Mouse (Mus musculus) limb, embryonic 14.5 days (tissue): ENCODE measurements at regions not wholly inside any gene's neighbourhood (a gene's known extent, or its start where the extent isn't known, plus 50 kb on each side); places are given as distances from the start of the nearest gene placed in this dataset.

Experiments used
- ATAC-seq: fragments of 200-750 bp; cut with Nextera tagmentation; 2 replicates; pipeline ENCODE4 v1.8.0; 2017; ENCODE audit warnings: low read depth, moderate number of reproducible peaks, moderate TSS enrichment; ENCODE audit not compliant: low FRiP score
- DNase-seq: peaks from one replicate; pipeline ENCODE4 v3.0.0-alpha.2; 2015; ENCODE audit warnings: low spot score
- H3K27ac ChIP-seq: fragments of 300-500 bp; sonication (generic); replicated peaks from 2 replicates; pipeline ENCODE4 v1.5.1; 2014; ENCODE audit warnings: low read depth, mild to moderate bottlenecking, low read length, moderate library complexity, mixed read lengths
- H3K27me3 ChIP-seq: fragments of 300-500 bp; sonication (generic); 2 replicates; pipeline ENCODE4 v1.6.1; 2014; ENCODE audit warnings: low read length, mixed read lengths; ENCODE audit not compliant: control insufficient read depth, insufficient read depth
- H3K36me3 ChIP-seq: fragments of 300-500 bp; sonication (generic); 2 replicates; pipeline ENCODE4 v1.6.1; 2014; ENCODE audit warnings: mild to moderate bottlenecking, low read length, moderate library complexity, mixed read lengths; ENCODE audit not compliant: control insufficient read depth, insufficient read depth
- H3K4me1 ChIP-seq: fragments of 300-500 bp; sonication (generic); 2 replicates; pipeline ENCODE4 v1.6.1; 2014; ENCODE audit warnings: antibody characterized with exemption, low read length, mixed read lengths; ENCODE audit not compliant: control insufficient read depth, insufficient read depth
- H3K4me2 ChIP-seq: fragments of 300-500 bp; sonication (generic); replicated peaks from 2 replicates; pipeline ENCODE4 v1.6.1; 2014; ENCODE audit warnings: low read depth, mild to moderate bottlenecking, low read length, moderate library complexity; ENCODE audit not compliant: severe bottlenecking
- H3K4me3 ChIP-seq: fragments of 300-500 bp; sonication (generic); replicated peaks from 2 replicates; pipeline ENCODE4 v1.5.1; 2014; ENCODE audit warnings: low read length
- H3K9ac ChIP-seq: fragments of 300-500 bp; sonication (generic); 2 replicates; pipeline ENCODE4 v1.6.1; 2014; ENCODE audit warnings: mild to moderate bottlenecking, low read depth, low read length, moderate library complexity; ENCODE audit not compliant: severe bottlenecking
- H3K9me3 ChIP-seq: fragments of 300-500 bp; sonication (generic); 2 replicates; pipeline ENCODE4 v1.6.1; 2016; ENCODE audit warnings: low read length; ENCODE audit not compliant: control insufficient read depth
- POLR2A ChIP-seq: fragments of 200-500 bp; IDR thresholded peaks from 2 replicates; pipeline ENCODE4 v1.8.0; 2012; ENCODE audit warnings: inconsistent platforms, mild to moderate bottlenecking, moderate library complexity, borderline replicate concordance; ENCODE audit not compliant: insufficient read depth, insufficient read length; ENCODE audit errors: extremely low read depth
- WGBS: fragments of 180-500 bp; shearing (Covaris S2); extraction: QIAGEN DNeasy Blood & Tissue Kit; methylation state at CpG from one replicate; pipeline ENCODE4 v1.1.7; 2014; 5-methylcytosine and 5-hydroxymethylcytosine counted together

GRCm38 (mm10) chr16:89656036-89656435 is 85.1 kb upstream of the Krtap11-1 start:
- H3K4me1 ChIP-seq, result no peaks in the 10 kb centered on the region
- no peak overlapping the region for H3K27ac ChIP-seq
- H3K9me3 ChIP-seq, result no peaks in the 10 kb centered on the region
- ATAC-seq (no peak), DNase-seq (no peak)
- no peaks in the 10 kb centered on the region for H3K36me3 ChIP-seq
- no peak overlapping the region for H3K4me2 ChIP-seq
- WGBS, result 86% methylated on average over 3 of the region's 3 CpGs
- TF ChIP-seq POLR2A, result no peak
- no peak overlapping the region for H3K4me3 ChIP-seq
- H3K9ac ChIP-seq, result no peak overlapping the region
- no peaks in the 10 kb centered on the region for H3K27me3 ChIP-seq

DNA sequence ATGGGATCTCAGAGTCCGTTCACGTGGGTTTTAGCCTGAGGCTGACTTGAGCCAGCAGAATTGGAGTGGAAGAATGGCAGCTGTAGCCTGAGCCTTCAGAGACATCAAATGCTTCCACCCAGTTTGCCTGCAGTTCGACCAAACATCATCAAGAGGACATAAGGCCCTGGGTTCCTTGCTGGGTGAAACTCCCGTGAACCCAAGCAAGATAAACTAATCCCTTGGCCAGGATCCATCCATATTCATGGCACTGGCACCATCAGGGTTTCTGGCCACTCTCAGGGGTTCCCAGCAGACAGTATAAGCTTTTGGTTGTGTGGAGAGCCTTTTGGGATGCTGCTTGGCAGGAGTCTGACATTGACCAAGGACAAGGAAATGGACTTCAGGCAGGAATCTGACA is 77.7 kb upstream of the Krtap11-1 start:
- Histone ChIP-seq H3K4me2 (no peak overlapping the region), H3K27me3 (no peaks in the 10 kb centered on the region), H3K9ac (no peak overlapping the region), H3K27ac (no peak overlapping the region), H3K4me3 (no peak overlapping the region), H3K36me3 (no peaks in the 10 kb centered on the region), H3K4me1 (no peaks in the 10 kb centered on the region), H3K9me3 (no peaks in the 10 kb centered on the region)
- TF ChIP-seq POLR2A, result no peak
- no peak for DNase-seq
- WGBS, result 71% methylated on average over 4 of the region's 4 CpGs
- no peak for ATAC-seq

DNA sequence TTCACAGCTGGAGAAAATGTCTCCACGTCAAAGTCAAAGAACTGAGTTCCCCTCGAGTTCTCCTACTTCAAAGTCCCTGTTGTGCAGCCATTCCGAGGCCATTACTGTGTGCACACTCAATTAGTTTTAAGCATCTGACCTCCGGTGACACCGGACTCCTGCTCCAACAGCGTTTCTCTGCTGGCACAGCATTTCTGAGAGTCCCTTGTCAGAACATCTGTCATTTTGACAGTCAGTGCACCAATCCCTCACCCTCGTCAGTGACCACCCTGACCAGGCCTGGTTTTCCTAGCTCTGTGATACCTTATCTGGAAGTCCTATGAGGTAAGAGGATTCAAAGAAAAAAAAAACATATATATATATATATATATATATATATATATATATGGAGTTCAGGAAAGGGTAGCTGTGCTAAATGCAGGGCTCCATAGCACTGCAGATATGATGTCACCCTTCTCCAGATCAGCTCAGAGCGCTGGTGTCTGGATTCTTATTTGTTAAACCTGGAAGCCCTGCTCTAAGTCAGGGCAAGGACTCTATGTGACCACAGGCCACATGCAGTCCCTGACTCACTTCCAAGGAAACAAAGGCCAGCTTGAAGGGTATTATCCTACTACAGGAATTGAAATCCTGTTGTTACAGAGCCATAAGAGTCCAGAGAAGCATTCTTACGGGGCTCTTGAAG is 63.1 kb upstream of the Krtap11-1 start:
- ATAC-seq (no peak), DNase-seq (no peak)
- Histone ChIP-seq H3K27me3 (no peaks in the 10 kb centered on the region), H3K4me1 (no peaks in the 10 kb centered on the region), H3K4me2 (no peak overlapping the region), H3K9ac (no peak overlapping the region), H3K27ac (no peak overlapping the region), H3K4me3 (no peak overlapping the region), H3K9me3 (no peaks in the 10 kb centered on the region), H3K36me3 (no peaks in the 10 kb centered on the region)
- 18% methylated on average over 9 of the region's 9 CpGs for WGBS
- no peak for TF ChIP-seq POLR2A

GRCm38 (mm10) chr16:89632114-89632622 is 61.2 kb upstream of the Krtap11-1 start:
- no peak overlapping the region for H3K9ac ChIP-seq
- 16% methylated on average over 6 of the region's 6 CpGs for WGBS
- no peak overlapping the region for H3K27ac ChIP-seq
- no peak overlapping the region for H3K4me3 ChIP-seq
- no peaks in the 10 kb centered on the region for H3K9me3 ChIP-seq
- TF ChIP-seq POLR2A, result no peak
- H3K4me1 ChIP-seq, result no peaks in the 10 kb centered on the region
- no peak overlapping the region for H3K4me2 ChIP-seq
- H3K36me3 ChIP-seq, result no peaks in the 10 kb centered on the region
- ATAC-seq, result no peak
- H3K27me3 ChIP-seq, result no peaks in the 10 kb centered on the region
- no peak for DNase-seq

GRCm38 (mm10) chr16:89631396-89632113 is 60.6 kb upstream of the Krtap11-1 start:
- no peak for TF ChIP-seq POLR2A
- no peak overlapping the region for H3K9ac ChIP-seq
- H3K27ac ChIP-seq, result no peak overlapping the region
- no peak for ATAC-seq
- no peaks in the 10 kb centered on the region for H3K9me3 ChIP-seq
- H3K4me3 ChIP-seq, result no peak overlapping the region
- no peak for DNase-seq
- WGBS, result 77% methylated on average over 9 of the region's 9 CpGs
- no peaks in the 10 kb centered on the region for H3K36me3 ChIP-seq
- H3K4me1 ChIP-seq, result no peaks in the 10 kb centered on the region
- H3K4me2 ChIP-seq, result no peak overlapping the region
- H3K27me3 ChIP-seq, result no peaks in the 10 kb centered on the region
